Mouse (Mus musculus) R1 (cell line): Measurements from ENCODE around the gene Isg20.

Experiments used
- DNase-seq: peaks from one replicate; pipeline ENCODE4 v3.0.0-alpha.2; 2018; ENCODE audit warnings: low read depth, low spot score

The Isg20 gene

DNA sequence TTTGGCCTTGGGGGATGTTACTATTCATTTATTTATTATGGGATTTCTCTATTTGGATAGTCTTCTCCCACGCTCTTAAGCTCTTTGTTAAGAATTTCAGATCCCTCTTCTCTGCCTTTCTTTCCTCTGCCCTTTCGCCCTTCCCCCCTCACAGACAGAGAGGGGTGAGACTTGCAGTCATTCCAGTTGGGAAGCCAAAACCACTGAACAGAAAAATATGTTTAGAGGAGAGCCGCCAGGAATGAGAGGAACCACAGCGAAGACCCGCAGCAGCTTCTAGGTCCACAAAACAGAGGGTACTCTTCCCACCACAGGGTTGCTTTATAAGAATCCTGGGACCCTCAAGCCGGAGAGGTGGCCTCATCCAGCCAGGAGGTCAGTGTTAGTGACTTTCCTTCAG lies 41.4 kb downstream of the Isg20 start:
- no peak for DNase-seq

DNA sequence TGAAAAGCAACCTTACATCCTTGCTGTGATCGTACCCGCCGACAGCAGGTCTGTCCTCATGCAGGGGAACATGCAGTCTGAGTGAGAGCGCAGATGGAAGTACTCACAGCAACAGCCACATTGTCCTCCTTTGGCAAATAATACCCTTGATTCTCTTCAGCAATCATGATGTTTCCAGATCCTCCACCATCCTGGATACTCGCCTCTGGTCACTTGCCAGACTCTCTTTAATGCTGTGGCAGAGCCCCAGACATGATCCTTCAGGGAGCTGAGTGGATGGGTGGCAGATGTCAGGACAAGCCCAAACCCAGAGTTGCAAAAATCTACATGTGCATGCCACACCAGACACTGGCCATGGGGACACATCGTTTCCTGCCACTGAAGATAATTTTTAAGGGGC lies 41.9 kb downstream of the Isg20 start:
- DNase-seq, result no peak

DNA sequence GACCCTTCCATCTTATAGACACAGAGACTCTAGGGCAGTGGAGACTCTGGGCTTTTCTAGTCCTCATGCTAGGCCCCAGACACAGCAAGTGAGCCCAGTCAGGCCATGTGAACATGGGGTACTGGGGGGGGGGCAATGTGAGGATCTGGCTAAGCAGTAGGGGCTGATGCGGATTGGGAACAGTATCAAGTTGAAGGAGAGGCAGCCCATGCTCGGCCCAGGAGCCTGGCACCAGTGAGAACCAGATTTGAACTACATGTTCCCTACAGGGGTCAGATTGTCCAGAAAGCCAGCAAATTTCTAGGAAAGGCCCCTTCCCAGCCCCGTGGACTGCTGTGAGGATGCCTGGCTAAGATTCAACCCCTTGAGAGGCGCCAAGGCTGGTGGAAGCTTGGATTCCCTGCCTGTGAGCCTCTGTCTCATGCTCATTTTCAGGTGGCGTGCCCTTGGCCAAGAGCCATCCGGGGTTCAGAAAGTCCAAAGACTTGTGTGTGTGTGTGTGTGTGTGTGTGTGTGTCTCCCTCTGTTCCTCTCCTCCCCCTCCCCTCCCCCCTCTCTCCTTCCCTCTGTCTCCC lies 45.4 kb downstream of the Isg20 start:
- DNase-seq, result no peak

DNA sequence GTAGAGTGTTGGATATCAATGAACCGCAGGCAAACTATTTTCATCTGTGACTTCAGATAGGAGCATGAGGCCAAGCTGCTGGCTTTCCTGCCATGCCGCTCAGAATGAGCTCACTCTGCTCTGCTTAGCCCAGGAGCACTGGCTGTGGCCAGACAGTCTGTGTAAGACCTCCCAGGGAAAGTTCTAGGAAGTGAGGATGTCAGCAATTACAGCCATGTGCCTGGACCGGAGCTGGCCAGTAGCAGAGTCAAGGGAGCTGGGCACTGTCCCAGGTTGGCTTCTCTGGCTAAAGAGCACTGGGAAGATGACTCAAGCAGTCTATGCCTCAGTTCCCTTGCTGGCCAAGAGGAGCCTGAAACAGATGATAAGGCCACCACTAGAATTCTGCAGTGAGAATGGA lies 50.7 kb downstream of the Isg20 start:
- DNase-seq, result no peak
